Mouse (Mus musculus): ENCODE results near the gene Myo3b.

The Myo3b gene

DNA sequence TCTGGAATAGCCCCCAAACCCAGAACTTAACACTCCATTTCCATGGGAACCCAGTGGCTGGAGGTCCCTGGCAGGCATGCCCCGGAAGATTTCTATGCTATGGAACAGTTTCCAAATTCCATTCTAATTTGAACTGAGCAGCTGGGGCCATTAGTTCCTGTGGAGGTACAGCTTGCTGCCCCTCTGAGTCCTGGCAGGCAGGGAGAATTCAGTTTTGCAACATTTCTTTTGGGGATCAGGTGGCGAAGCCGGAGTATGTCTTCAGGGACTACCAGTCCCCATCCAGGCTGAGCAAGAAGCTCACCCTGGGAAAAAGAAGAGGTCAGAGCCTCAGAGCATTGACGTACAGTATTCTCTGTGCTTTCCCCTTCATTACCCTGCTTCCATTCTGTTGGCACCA, 94.4 kb downstream of the Myo3b start:
- no peak for DNase-seq

- DNase-seq, result no peak
These were observed 98.5 kb downstream of the Myo3b start for GRCm38 (mm10) chr2:70137226-70137998.

GRCm38 (mm10) chr2:70143543-70144188, 104.7 kb downstream of the Myo3b start:
- no peak for DNase-seq

- no peak for DNase-seq
These were observed 108.2 kb downstream of the Myo3b start for GRCm38 (mm10) chr2:70146993-70147581.

DNA sequence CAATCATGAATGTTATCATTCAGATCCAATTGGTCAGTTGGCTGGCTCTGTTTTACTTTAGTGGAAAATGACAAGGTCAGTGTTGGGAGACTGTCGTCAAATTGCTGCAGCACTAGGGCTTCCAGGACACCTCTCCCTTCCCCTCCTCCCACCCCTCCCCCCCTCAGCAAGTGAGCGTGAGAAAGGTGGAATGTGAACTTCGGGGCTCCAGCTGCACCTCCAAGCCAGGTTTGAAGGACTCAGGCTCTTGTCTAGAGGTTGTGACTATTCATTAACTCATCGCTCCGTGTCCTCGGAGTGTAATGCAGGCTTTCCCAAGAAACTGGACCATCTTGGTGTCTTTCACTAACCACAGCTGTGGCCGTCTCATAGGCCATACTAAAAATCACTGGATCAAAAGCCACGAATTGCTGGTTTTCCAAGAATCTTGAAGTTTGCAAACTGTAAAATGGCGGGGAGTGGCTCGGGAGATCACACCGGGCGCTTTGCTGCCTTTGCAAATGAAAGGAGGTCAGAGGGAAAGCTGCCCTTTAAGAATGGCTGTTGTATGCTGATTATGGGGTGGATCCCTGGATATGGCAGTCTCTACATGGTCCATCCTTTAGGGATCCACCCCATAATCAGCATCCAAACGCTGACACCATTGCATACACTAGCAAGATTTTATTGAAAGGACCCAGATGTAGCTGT, 110.0 kb downstream of the Myo3b start:
- DNase-seq, result no peak

DNA sequence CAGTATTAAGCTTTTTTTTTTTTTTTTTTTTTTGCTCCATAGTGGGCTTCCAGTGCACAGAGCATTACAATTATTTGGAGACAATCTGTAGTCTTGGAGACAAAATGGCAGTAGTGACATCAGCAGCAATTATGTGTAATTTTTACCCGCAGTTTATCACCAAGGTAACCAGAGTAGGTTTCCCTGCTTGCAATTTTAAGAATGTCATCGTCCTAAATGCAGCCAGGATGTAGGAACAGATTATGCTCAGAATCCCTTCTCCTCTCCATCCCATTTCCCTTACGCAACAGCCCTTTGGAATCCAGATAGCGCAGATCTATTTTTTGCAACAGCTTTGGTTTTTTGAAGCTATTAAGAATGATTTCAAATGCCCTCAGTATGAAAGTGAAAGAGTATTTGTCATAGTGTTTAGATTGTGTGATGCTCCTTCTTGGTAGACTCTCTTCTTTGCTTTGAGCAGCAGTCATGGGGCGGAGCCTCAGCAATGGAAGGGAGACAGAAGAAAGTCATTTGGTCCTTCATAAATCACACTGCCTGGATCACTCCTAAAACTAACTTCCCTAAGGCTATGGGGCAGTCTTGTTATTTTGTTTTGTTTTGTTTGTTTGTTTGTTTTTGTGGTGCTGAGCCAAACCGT, 111.6 kb downstream of the Myo3b start:
- no peak for DNase-seq

GRCm38 (mm10) chr2:70151930-70152329, 113.0 kb downstream of the Myo3b start:
- DNase-seq, result no peak

DNA sequence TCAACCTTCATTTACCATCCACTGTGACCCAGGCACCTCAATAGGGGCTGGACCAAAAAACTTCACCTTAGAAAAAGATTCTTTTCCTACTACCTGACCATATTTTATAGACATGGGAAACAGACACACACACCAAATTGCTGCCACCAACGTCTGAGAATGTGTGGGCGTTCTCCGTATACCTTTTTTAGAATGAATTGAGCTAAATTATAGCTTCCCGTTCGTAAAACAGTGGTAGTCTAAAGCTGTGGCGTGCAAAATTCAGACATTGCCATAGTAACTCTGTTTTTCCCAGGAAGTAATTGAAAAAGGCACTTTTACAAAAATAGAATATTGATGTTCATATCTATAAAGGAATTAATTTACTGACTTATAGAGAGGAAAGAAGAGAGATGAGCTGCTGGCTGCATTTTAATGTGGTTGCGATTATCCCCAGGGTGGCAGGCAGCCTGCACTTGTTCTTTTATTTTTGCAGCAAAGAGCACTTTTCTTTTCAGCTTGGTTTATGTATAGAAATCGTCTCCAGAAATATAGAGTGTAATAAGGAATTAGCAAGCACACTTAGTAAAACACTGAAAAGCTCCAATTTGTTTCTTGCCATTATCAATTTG, 116.4 kb downstream of the Myo3b start:
- DNase-seq, result no peak

- DNase-seq, result no peak
These were observed 120.6 kb downstream of the Myo3b start for GRCm38 (mm10) chr2:70159543-70159942.

GRCm38 (mm10) chr2:70166231-70166630, 127.3 kb downstream of the Myo3b start:
- DNase-seq, result no peak

DNA sequence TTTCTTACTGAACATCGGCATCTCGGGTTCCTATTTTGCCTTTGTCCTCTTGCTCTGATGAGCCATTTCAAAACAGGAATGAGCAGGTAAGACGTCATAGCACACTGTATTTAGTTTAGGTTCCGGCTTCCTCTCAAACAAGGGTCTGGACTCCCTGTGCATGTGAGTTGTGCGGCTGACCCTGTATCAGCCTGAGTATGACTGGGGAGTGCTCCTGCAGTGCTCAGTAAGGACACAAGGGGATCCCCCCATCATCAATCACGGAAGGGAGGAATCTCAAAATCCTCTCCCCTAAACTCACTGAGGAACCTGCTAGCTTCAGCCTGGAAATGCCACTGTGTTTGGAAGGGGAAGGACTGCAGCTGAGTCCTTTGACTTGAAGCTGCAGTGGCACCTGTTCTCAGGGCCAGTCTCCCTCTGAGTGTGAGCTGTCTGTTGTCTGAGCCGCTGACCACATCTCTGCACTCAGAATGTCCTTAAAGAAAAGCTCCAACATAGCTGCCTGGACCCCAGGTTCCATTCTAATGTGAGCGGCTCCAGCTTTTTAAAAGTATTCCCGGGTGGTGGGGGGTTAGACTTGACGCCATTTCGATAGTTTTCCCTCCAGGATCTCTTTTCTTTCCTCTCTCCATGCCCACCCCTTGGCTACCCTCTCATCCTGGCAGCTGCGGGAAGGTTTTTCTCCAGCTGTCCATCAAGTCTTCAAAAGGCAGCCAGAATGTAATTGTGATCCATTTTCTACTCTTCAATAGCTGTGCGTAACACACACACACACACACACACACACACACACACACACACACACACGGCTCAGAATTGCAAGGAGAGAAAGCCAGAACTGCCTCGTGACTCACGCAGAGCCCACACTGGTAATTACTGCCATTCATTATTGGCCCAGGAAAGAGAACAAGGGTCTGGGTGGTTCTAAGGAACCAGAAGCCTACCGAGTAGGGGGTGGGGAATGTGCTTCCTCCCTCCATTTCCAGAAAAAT, 129.3 kb downstream of the Myo3b start:
- no peak for DNase-seq

GRCm38 (mm10) chr2:70170469-70170868, 131.5 kb downstream of the Myo3b start:
- no peak for DNase-seq

GRCm38 (mm10) chr2:70176823-70177708, 138.1 kb downstream of the Myo3b start:
- no peak for DNase-seq

- DNase-seq, result no peak
These were observed 138.7 kb downstream of the Myo3b start for GRCm38 (mm10) chr2:70177709-70178030.

DNA sequence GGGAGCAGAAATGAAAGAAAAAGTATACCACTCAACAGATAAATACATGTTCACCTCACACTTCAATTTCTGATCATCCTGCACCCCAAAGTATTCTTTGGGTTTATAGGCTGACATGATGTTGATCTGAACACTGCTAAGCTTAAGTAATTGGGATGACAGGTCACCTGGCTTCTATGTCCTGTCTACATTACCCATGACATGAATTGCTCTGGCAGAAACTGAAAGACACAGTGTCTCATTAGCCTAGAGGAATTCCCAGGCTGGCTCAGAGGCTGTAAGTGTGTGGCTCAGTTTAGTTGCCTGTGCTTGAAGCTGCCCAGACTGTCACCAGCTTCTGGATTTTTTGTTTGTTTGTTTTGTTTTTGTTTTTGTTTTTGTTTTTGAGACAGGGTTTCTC, 139.3 kb downstream of the Myo3b start:
- DNase-seq, result no peak

DNA sequence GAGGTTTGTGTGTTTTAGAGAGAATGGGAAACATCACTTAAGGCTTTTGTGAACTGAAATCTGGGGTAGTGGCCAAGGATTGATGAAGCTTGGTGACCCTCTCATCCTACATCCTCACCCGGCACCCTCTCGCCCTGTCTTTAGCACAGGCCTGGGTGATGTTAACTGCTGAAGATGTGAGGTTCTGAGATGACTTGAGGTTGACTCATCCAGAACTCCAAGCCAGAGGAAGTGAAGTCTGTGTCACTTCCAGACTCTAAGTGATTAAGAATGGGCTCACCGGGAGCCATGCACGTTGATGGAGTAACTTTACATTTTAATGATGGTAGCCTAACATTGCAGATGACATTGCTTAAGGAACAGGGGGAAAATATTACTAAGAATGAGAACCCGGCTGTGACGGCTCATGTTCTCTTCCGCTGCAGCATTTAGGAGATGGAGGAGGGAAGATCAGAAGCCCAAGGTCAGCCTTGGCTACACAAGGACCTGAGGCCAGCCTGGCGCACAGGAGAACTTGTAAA, 143.3 kb downstream of the Myo3b start:
- no peak for DNase-seq

DNA sequence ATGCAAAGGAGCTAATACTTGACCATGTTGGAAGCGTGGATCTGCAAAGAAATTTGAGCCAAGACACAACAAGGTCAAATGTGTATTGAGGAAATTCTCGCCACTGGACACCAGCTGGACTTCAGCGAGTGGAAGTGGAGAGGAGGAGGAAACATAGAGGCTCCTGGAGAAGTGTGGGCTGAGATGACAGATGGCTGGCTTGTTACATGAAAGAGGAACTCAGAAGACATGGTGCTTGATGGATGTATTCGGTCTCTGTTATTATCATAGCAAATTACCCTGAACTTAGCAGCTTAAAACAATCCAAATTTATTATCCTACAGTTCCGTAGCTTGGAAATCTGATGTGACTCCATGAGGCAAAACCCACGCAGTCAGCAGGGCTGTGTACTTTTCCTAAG, 148.1 kb downstream of the Myo3b start:
- DNase-seq, result no peak

GRCm38 (mm10) chr2:70195418-70196248, 156.7 kb downstream of the Myo3b start:
- no peak for DNase-seq

Data from kidney, postnatal 4 days (tissue).